Mouse (Mus musculus) ES-E14 (cell line): ENCODE data around the gene Hnf1b. TPM values are rescaled to one million over a fixed set of nuclear protein-coding genes. Genes with fewer than 3 reads are reported as not detected.

Source experiments
- DNase-seq: peaks from one replicate; pipeline ENCODE4 v3.0.0-alpha.2; 2013; ENCODE audit warnings: low read depth, low spot score
- H3K27ac ChIP-seq: 2 replicates; pipeline ENCODE4 v1.5.1; 2012; ENCODE audit warnings: low read depth, mild to moderate bottlenecking, low read length, moderate library complexity, mixed read lengths; ENCODE audit not compliant: poor library complexity, insufficient read depth, severe bottlenecking
- H3K36me3 ChIP-seq: 2 replicates; pipeline ENCODE4 v1.6.1; 2012; ENCODE audit warnings: mild to moderate bottlenecking, low read length, moderate library complexity, mixed read lengths; ENCODE audit not compliant: control insufficient read depth, poor library complexity, insufficient read depth, severe bottlenecking
- H3K4me1 ChIP-seq, 2 experiments: fragments of 150-350 bp in 1 of 2; sonication (generic) in 1 of 2; 2 replicates each; pipeline ENCODE4 v1.6.1; 2012; ENCODE audit warnings: low read length in 2 of 2, mild to moderate bottlenecking in 1 of 2, mixed read lengths in 1 of 2; ENCODE audit not compliant: control insufficient read depth in 2 of 2, insufficient read depth in 2 of 2, poor library complexity in 1 of 2
- H3K4me3 ChIP-seq, 2 experiments: fragments of 150-350 bp in 1 of 2; sonication (generic) in 1 of 2; 2 replicates each; pipeline ENCODE4 v1.5.1; 2012; ENCODE audit warnings: low read length in 2 of 2, low read depth in 1 of 2, mild to moderate bottlenecking in 1 of 2, mixed read lengths in 1 of 2; ENCODE audit not compliant: insufficient read depth in 1 of 2, poor library complexity in 1 of 2, severe bottlenecking in 1 of 2
- H3K9ac ChIP-seq: 2 replicates; pipeline ENCODE4 v1.6.1; 2012; ENCODE audit warnings: low read depth, mild to moderate bottlenecking, low read length, mixed read lengths; ENCODE audit not compliant: poor library complexity, insufficient read depth, severe bottlenecking
- H3K9me3 ChIP-seq: fragments of 150-350 bp; sonication (generic); 2 replicates; pipeline ENCODE4 v1.6.1; 2012; ENCODE audit warnings: low read depth, mild to moderate bottlenecking, low read length; ENCODE audit not compliant: control insufficient read depth, insufficient read depth
- CHD2 ChIP-seq: IDR thresholded peaks from 2 replicates; pipeline ENCODE4 v1.6.1; 2014; ENCODE audit warnings: mild to moderate bottlenecking, low read depth, low read length, inconsistent platforms
- HCFC1 ChIP-seq: IDR thresholded peaks from 2 replicates; pipeline ENCODE4 v1.6.1; 2012; ENCODE audit warnings: low read length, inconsistent platforms, borderline replicate concordance; ENCODE audit not compliant: insufficient read depth
- MAFK ChIP-seq: IDR thresholded peaks from 2 replicates; pipeline ENCODE4 v1.6.1; 2014; ENCODE audit warnings: mild to moderate bottlenecking, low read depth, low read length, inconsistent platforms; ENCODE audit not compliant: insufficient read depth
- ZC3H11A ChIP-seq: IDR thresholded peaks from 2 replicates; pipeline ENCODE4 v1.6.1; 2012; ENCODE audit warnings: low read depth, mild to moderate bottlenecking, inconsistent platforms, low read length, borderline replicate concordance
- ZNF384 ChIP-seq: IDR thresholded peaks from 2 replicates; pipeline ENCODE4 v1.6.1; 2012; ENCODE audit warnings: low read depth, low read length, inconsistent platforms
- in situ Hi-C, 2 experiments: fragments of 600-800 bp; cut with MboI; formaldehyde crosslinking; loops; one replicate each; pipeline ENCODE4 v1.15.1; 2025; ENCODE audit warnings: low sequenced_read_pairs in 2 of 2, inconsistent platforms in 1 of 2; ENCODE audit not compliant: unreplicated experiment in 2 of 2
- total RNA-seq: library from RNA; depleted of rRNA; stranded (reverse); fragments of 300-350 nt; gene quantifications from 2 replicates; pipeline ENCODE4 v1.2.3, GENCODE M21; 2012

The Hnf1b gene
- total RNA-seq, 1 experiment = 0.40 TPM

GRCm38 (mm10) chr11:83818591-83819127 is 31.2 kb upstream of the Hnf1b start:
- Histone ChIP-seq H3K4me1 (peaks cover 0 to 5% of the 10 kb centered on the region in 2 experiments; a peak in 1 of 4 replicates), H3K4me3 (no peak overlapping the region), H3K9ac (no peak overlapping the region), H3K36me3 (no peaks in the 10 kb centered on the region), H3K9me3 (no peaks in the 10 kb centered on the region), H3K27ac (no peak overlapping the region)
- in situ Hi-C loops = loop anchor here in 1 of 2 experiments (10.0 kb wide), 1 partner anchor 106 kb away; no protein-coding TSS in a partner anchor
- TF ChIP-seq MAFK (no peak), HCFC1 (no peak), ZNF384 (no peak), CHD2 (no peak), ZC3H11A (no peak)
- DNase-seq = no peak

GRCm38 (mm10) chr11:83819806-83820483 is 29.9 kb upstream of the Hnf1b start:
- H3K36me3 ChIP-seq = no peaks in the 10 kb centered on the region
- H3K4me3 ChIP-seq = no peak overlapping the region
- peaks cover 0 to 5% of the 10 kb centered on the region in 2 experiments; a peak in 1 of 4 replicates for H3K4me1 ChIP-seq
- in situ Hi-C loops = loop anchor here in 1 of 2 experiments (10.0 kb wide), 1 partner anchor 105 kb away; no protein-coding TSS in a partner anchor
- TF ChIP-seq MAFK (no peak), HCFC1 (no peak), ZNF384 (no peak), ZC3H11A (no peak), CHD2 (no peak)
- no peaks in the 10 kb centered on the region for H3K9me3 ChIP-seq
- no peak overlapping the region for H3K27ac ChIP-seq
- DNase-seq = no peak
- no peak overlapping the region for H3K9ac ChIP-seq

- Histone ChIP-seq H3K36me3 (no peaks in the 10 kb centered on the region), H3K4me3 (no peak overlapping the region), H3K4me1 (no peaks in the 10 kb centered on the region), H3K9me3 (no peaks in the 10 kb centered on the region), H3K27ac (no peak overlapping the region), H3K9ac (no peak overlapping the region)
- DNase-seq = no peak
- TF ChIP-seq CHD2 = no peak
- no peak for TF ChIP-seq MAFK
- TF ChIP-seq HCFC1 = no peak
- TF ChIP-seq ZC3H11A = no peak
- TF ChIP-seq ZNF384 = no peak
- in situ Hi-C loops = no loop called here
These were observed 23.7 kb upstream of the Hnf1b start for GRCm38 (mm10) chr11:83826142-83826541.

GRCm38 (mm10) chr11:83828553-83829142 is 21.2 kb upstream of the Hnf1b start:
- no peak overlapping the region for H3K9ac ChIP-seq
- no peaks in the 10 kb centered on the region for H3K36me3 ChIP-seq
- no peaks in the 10 kb centered on the region; a peak in 1 of 4 replicates for H3K4me1 ChIP-seq
- no peak for DNase-seq
- no peak overlapping the region for H3K4me3 ChIP-seq
- TF ChIP-seq CHD2 = no peak
- no peak for TF ChIP-seq MAFK
- no peak for TF ChIP-seq HCFC1
- no peak for TF ChIP-seq ZNF384
- TF ChIP-seq ZC3H11A = no peak
- H3K9me3 ChIP-seq = no peaks in the 10 kb centered on the region
- in situ Hi-C loops = no loop called here
- no peak overlapping the region for H3K27ac ChIP-seq

GRCm38 (mm10) chr11:83832389-83832788 is 17.5 kb upstream of the Hnf1b start:
- Histone ChIP-seq H3K4me1 (no peaks in the 10 kb centered on the region; a peak in 1 of 4 replicates), H3K9me3 (no peaks in the 10 kb centered on the region), H3K4me3 (no peak overlapping the region), H3K27ac (no peak overlapping the region), H3K36me3 (no peaks in the 10 kb centered on the region), H3K9ac (no peak overlapping the region)
- DNase-seq = no peak
- in situ Hi-C loops = no loop called here
- peak; percentile 55; the same call in 1 of the 2 replicates for TF ChIP-seq ZC3H11A
- no peak for TF ChIP-seq HCFC1
